Mouse (Mus musculus): Measurements from ENCODE around the gene Snx14.

- no peak for TF ChIP-seq CTCF (conservative IDR thresholded peaks at IDR 0.05; ENCODE audit: low read length)
- TF ChIP-seq POU5F1 (IDR thresholded peaks at IDR 0.05; ENCODE audit: borderline replicate concordance, low read length) = no peak
Observed at GRCm38 (mm10) chr9:88353459-88353858, 85.3 kb downstream of the Snx14 start.

All from E14TG2a.4 (cell line).